Comparison of ENCODE assay signal across 9 mouse cellular contexts in genomic region chr5:44726546-44727476, GRCm38 (mm10).
DNase-seq lines count a peak whose midpoint lies in the region; ATAC-seq lines count a peak whose summit lies in the region.
"Had no signal": no experiment of that assay in that cellular context is flagged by ENCODE, and none has a peak within 500 bp of the region (broad histone marks: within the 10 kb centered on the region; RNA-seq: fewer than 3 reads in every experiment).

No protein-coding gene starts in this region.

- H3K4me2 ChIP-seq in heart, embryonic 15.5 days, result no peak overlapping the region
- peak overlapping the region; percentile 10 for H3K4me2 ChIP-seq in lung, embryonic 15.5 days
- H3K4me2 ChIP-seq: liver, embryonic 15.5 days had no signal

- no peak overlapping the region for H3K9ac ChIP-seq in heart, embryonic 15.5 days
- H3K9ac ChIP-seq in lung, embryonic 15.5 days, result no peak overlapping the region
- H3K9ac ChIP-seq: liver, embryonic 15.5 days had no signal

- H3K27me3 ChIP-seq in heart, embryonic 15.5 days, result no peaks in the 10 kb centered on the region
- no peaks in the 10 kb centered on the region for H3K27me3 ChIP-seq in lung, embryonic 15.5 days
- H3K27me3 ChIP-seq: liver, embryonic 15.5 days had no signal

- 59% methylated on average over 14 of the region's 14 CpGs for WGBS in heart, embryonic 15.5 days
- 45% methylated on average over 14 of the region's 14 CpGs for WGBS in lung, embryonic 15.5 days

- no peak for ATAC-seq in heart, embryonic 15.5 days (replicated peaks; ENCODE audit: insufficient number of reproducible peaks, insufficient read depth, low FRiP score, low read depth)
- ATAC-seq in lung, embryonic 15.5 days (ENCODE audit: borderline replicate concordance, extremely low read depth, low FRiP score, low TSS enrichment), result no peak
- ATAC-seq in erythroblast, adult 5-6 weeks (replicated peaks; ENCODE audit: low FRiP score, poor library complexity, severe bottlenecking), result no peak

- H3K4me3 ChIP-seq in brown adipose tissue, adult 24 weeks (ENCODE audit: insufficient read depth, low read depth, low read length), result no peak overlapping the region
- H3K4me3 ChIP-seq in heart, embryonic 15.5 days, result no peak overlapping the region
- H3K4me3 ChIP-seq in lung, embryonic 15.5 days, result no peak overlapping the region
- H3K4me3 ChIP-seq: liver, embryonic 15.5 days had no signal

- H3K27ac ChIP-seq in brown adipose tissue, adult 24 weeks (replicated peaks; ENCODE audit: low read depth, low read length), result peak overlapping the region; percentile 26; the same call in 1 of the 2 replicates
- H3K27ac ChIP-seq in heart, embryonic 15.5 days, result 0 out of 2 replicates have a peak overlapping the region, but pooled peaks have one; percentile 21
- peak overlapping the region; percentile 38 for H3K27ac ChIP-seq in lung, embryonic 15.5 days
- H3K27ac ChIP-seq: liver, embryonic 15.5 days had no signal

- DNase-seq in heart, adult 18-20 months, result peak; percentile 20 to 33
- no peak for DNase-seq in heart, adult 8-10 months (ENCODE audit: low spot score)
- no peak for DNase-seq in spleen, postnatal 4 days (ENCODE audit: low spot score in 2 of 2)
- no peak for DNase-seq in gastrocnemius, adult 8-10 months (ENCODE audit: low spot score in 2 of 2)

- H3K36me3 ChIP-seq in heart, embryonic 15.5 days, result no peaks in the 10 kb centered on the region
- H3K36me3 ChIP-seq in lung, embryonic 15.5 days, result no peaks in the 10 kb centered on the region
- H3K36me3 ChIP-seq: liver, embryonic 15.5 days had no signal

- H3K4me1 ChIP-seq in brown adipose tissue, adult 24 weeks (ENCODE audit: control insufficient read depth, insufficient read depth, insufficient read length, low read length), result peaks cover 3% of the 10 kb centered on the region; the same call in 1 of the 2 replicates
- no peaks in the 10 kb centered on the region for H3K4me1 ChIP-seq in heart, embryonic 15.5 days (replicated peaks)
- H3K4me1 ChIP-seq in lung, embryonic 15.5 days, result peaks cover 19% of the 10 kb centered on the region
- H3K4me1 ChIP-seq: liver, embryonic 15.5 days had no signal

- no peaks in the 10 kb centered on the region for H3K9me3 ChIP-seq in heart, embryonic 15.5 days (replicated peaks)
- no peaks in the 10 kb centered on the region for H3K9me3 ChIP-seq in lung, embryonic 15.5 days
- H3K9me3 ChIP-seq: liver, embryonic 15.5 days had no signal

Comparison
In these comparisons a context has a peak if more than half of its experiments do, and no peak if none do; other contexts are left out.
1. DNase-seq: peak in heart, adult 18-20 months (2 of 2); none in heart, adult 8-10 months (single experiment), spleen, postnatal 4 days (0 of 2) and gastrocnemius, adult 8-10 months (0 of 2).
2. Peak in every context shown above with its lines, with median percentiles within 50 percentile points of each other: H3K27ac ChIP-seq.